In the genomic region with DNA sequence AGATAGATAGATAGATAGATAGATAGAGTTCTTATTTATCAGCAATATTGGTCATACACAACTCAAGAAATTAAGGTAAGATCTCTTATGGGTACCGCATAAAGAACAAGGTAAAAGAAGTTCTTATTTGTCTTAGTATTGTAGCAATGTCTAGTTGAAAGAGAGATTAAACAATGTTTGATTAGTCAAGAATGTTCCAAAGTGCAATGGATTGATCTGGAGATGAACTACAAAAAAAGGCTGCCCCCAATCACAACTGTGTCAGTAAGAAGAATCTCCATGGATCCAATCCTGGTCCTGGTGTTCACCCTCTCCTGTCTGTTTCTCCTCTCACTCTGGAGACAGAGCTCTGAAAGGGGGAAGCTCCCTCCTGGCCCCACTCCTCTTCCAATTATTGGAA, we compare ENCODE assay signal across 29 mouse cellular contexts. TPM values are rescaled to one million over a fixed set of nuclear protein-coding genes. Genes with fewer than 3 reads are reported as not detected.
"Had no signal": no experiment of that assay in that cellular context is flagged by ENCODE, and none has a peak within 500 bp of the region (broad histone marks: within the 10 kb centered on the region; RNA-seq: fewer than 3 reads in every experiment).

A gene (plus strand): TSS at position 268 of the 400 bp plus-strand sequence.

RNA-seq across cellular contexts. Expression of the gene that starts here (rescaled TPM):
- total RNA-seq: common myeloid progenitor, adult 5-6 weeks; forebrain, postnatal 0 days; gastrocnemius, adult 2 months; gastrocnemius, postnatal 10 days; gastrocnemius, postnatal 14 days; gastrocnemius, postnatal 25 days; gastrocnemius, postnatal 36 days; gastrocnemius, postnatal 4 days; granulocyte monocyte progenitor cell, adult 5-6 weeks; heart, adult 18-20 months; heart, adult 2 months; heart, adult 8-10 months had no signal
- polyA plus RNA-seq: cortical plate, adult 2 months; embryonic facial prominence, embryonic 10.5 days; embryonic facial prominence, embryonic 11.5 days; embryonic facial prominence, embryonic 12.5 days; embryonic facial prominence, embryonic 13.5 days; embryonic facial prominence, embryonic 14.5 days; embryonic facial prominence, embryonic 15.5 days; erythroblast, embryonic 14.5 days; forebrain, embryonic 10.5 days; forebrain, embryonic 11.5 days; forebrain, embryonic 12.5 days; forebrain, embryonic 13.5 days; forebrain, embryonic 14.5 days; forebrain, embryonic 15.5 days; forebrain, embryonic 16.5 days; forebrain, postnatal 0 days; frontal cortex, adult 2 months; gonadal fat pad, adult 2 months; heart, adult 2 months had no signal
